Mouse (Mus musculus): ENCODE data around the gene Lrrc8b. TPM values are rescaled to one million over a fixed set of nuclear protein-coding genes. Genes with fewer than 3 reads are reported as not detected.

Lrrc8b gene
- total RNA-seq, 1 experiment: 3.4 TPM

- H3K27ac ChIP-seq (ENCODE audit: insufficient read depth, low read depth, low read length, poor library complexity, severe bottlenecking): no peak within 1 kb of the TSS
Measured at GRCm38 (mm10) chr5:105519096-105519975, 103.8 kb downstream of the Lrrc8b start, which contains the start of gene Lrrc8c. Gene Lrrc8c, plus strand, starts transcription at chr5:105519388.

GRCm38 (mm10) chr5:105519976-105520300 is 104.4 kb downstream of the Lrrc8b start:
- H3K27ac ChIP-seq (ENCODE audit: insufficient read depth, low read depth, low read length, poor library complexity, severe bottlenecking): no peak overlapping the region

More at GRCm38 (mm10) chr5:105519096-105519975, 103.8 kb downstream of the Lrrc8b start, which contains the start of gene Lrrc8c:
- Histone ChIP-seq H3K36me3 (ENCODE audit: control insufficient read depth, insufficient read depth, low read length, poor library complexity, severe bottlenecking) (no peaks in the 10 kb centered on the region), H3K4me3 (ENCODE audit: insufficient read depth in 1 of 2, low read depth in 1 of 2, low read length in 2 of 2, poor library complexity in 1 of 2, severe bottlenecking in 1 of 2) (peak within 1 kb of the TSS; percentile 68 to 98), H3K9ac (ENCODE audit: insufficient read depth, low read depth, low read length, poor library complexity, severe bottlenecking) (peak within 1 kb of the TSS; percentile 60), H3K4me1 (ENCODE audit: control insufficient read depth in 2 of 2, insufficient read depth in 2 of 2, low read length in 2 of 2, poor library complexity in 1 of 2) (no peaks in the 10 kb centered on the region), H3K9me3 (ENCODE audit: control insufficient read depth, insufficient read depth, low read depth, low read length) (no peaks in the 10 kb centered on the region)
- in situ Hi-C loops (cut with MboI; ENCODE audit: low sequenced_read_pairs in 2 of 2, unreplicated experiment in 2 of 2): no loop called here
- TF ChIP-seq MAFK (IDR thresholded peaks at IDR 0.05; ENCODE audit: insufficient read depth, low read depth, low read length): no peak
- TF ChIP-seq CHD2 (IDR thresholded peaks at IDR 0.05; ENCODE audit: low read depth, low read length): no peak
- TF ChIP-seq ZNF384 (IDR thresholded peaks at IDR 0.05; ENCODE audit: low read depth, low read length): no peak
- no peak for TF ChIP-seq ZC3H11A (IDR thresholded peaks at IDR 0.05; ENCODE audit: borderline replicate concordance, low read depth, low read length)
- no peak for TF ChIP-seq HCFC1 (IDR thresholded peaks at IDR 0.05; ENCODE audit: borderline replicate concordance, insufficient read depth, low read length)
- no peak for DNase-seq (ENCODE audit: low read depth, low spot score)

GRCm38 (mm10) chr5:105520442-105520965 is 104.9 kb downstream of the Lrrc8b start:
- in situ Hi-C loops (cut with MboI; ENCODE audit: low sequenced_read_pairs in 2 of 2, unreplicated experiment in 2 of 2): no loop called here
- DNase-seq (ENCODE audit: low read depth, low spot score): no peak
- no peak for TF ChIP-seq HCFC1 (IDR thresholded peaks at IDR 0.05; ENCODE audit: borderline replicate concordance, insufficient read depth, low read length)
- TF ChIP-seq ZNF384 (IDR thresholded peaks at IDR 0.05; ENCODE audit: low read depth, low read length): no peak
- TF ChIP-seq MAFK (IDR thresholded peaks at IDR 0.05; ENCODE audit: insufficient read depth, low read depth, low read length): no peak
- TF ChIP-seq CHD2 (IDR thresholded peaks at IDR 0.05; ENCODE audit: low read depth, low read length): no peak
- TF ChIP-seq ZC3H11A (IDR thresholded peaks at IDR 0.05; ENCODE audit: borderline replicate concordance, low read depth, low read length): no peak
- H3K4me3 ChIP-seq (ENCODE audit: insufficient read depth in 1 of 2, low read depth in 1 of 2, low read length in 2 of 2, poor library complexity in 1 of 2, severe bottlenecking in 1 of 2): 0 out of 4 replicates have a peak overlapping the region, but pooled peaks of 1 of the 2 experiments have one; percentile 98
- no peaks in the 10 kb centered on the region for H3K4me1 ChIP-seq (ENCODE audit: control insufficient read depth in 2 of 2, insufficient read depth in 2 of 2, low read length in 2 of 2, poor library complexity in 1 of 2)
- no peak overlapping the region for H3K9ac ChIP-seq (ENCODE audit: insufficient read depth, low read depth, low read length, poor library complexity, severe bottlenecking)
- H3K27ac ChIP-seq (ENCODE audit: insufficient read depth, low read depth, low read length, poor library complexity, severe bottlenecking): no peak overlapping the region
- H3K36me3 ChIP-seq (ENCODE audit: control insufficient read depth, insufficient read depth, low read length, poor library complexity, severe bottlenecking): no peaks in the 10 kb centered on the region
- H3K9me3 ChIP-seq (ENCODE audit: control insufficient read depth, insufficient read depth, low read depth, low read length): no peaks in the 10 kb centered on the region

More at GRCm38 (mm10) chr5:105519976-105520300, 104.4 kb downstream of the Lrrc8b start:
- TF ChIP-seq MAFK (IDR thresholded peaks at IDR 0.05; ENCODE audit: insufficient read depth, low read depth, low read length): no peak
- TF ChIP-seq ZNF384 (IDR thresholded peaks at IDR 0.05; ENCODE audit: low read depth, low read length): no peak
- no peak for TF ChIP-seq HCFC1 (IDR thresholded peaks at IDR 0.05; ENCODE audit: borderline replicate concordance, insufficient read depth, low read length)
- TF ChIP-seq ZC3H11A (IDR thresholded peaks at IDR 0.05; ENCODE audit: borderline replicate concordance, low read depth, low read length): no peak
- no peak for TF ChIP-seq CHD2 (IDR thresholded peaks at IDR 0.05; ENCODE audit: low read depth, low read length)
- in situ Hi-C loops (cut with MboI; ENCODE audit: low sequenced_read_pairs in 2 of 2, unreplicated experiment in 2 of 2): no loop called here
- Histone ChIP-seq H3K36me3 (ENCODE audit: control insufficient read depth, insufficient read depth, low read length, poor library complexity, severe bottlenecking) (no peaks in the 10 kb centered on the region), H3K4me1 (ENCODE audit: control insufficient read depth in 2 of 2, insufficient read depth in 2 of 2, low read length in 2 of 2, poor library complexity in 1 of 2) (no peaks in the 10 kb centered on the region), H3K4me3 (ENCODE audit: insufficient read depth in 1 of 2, low read depth in 1 of 2, low read length in 2 of 2, poor library complexity in 1 of 2, severe bottlenecking in 1 of 2) (peak overlapping the region; percentile 68 to 98), H3K9me3 (ENCODE audit: control insufficient read depth, insufficient read depth, low read depth, low read length) (no peaks in the 10 kb centered on the region), H3K9ac (ENCODE audit: insufficient read depth, low read depth, low read length, poor library complexity, severe bottlenecking) (peak overlapping the region; percentile 60)
- DNase-seq (ENCODE audit: low read depth, low spot score): no peak

- TF ChIP-seq HCFC1 (IDR thresholded peaks at IDR 0.05; ENCODE audit: borderline replicate concordance, insufficient read depth, low read length) (no peak), CHD2 (IDR thresholded peaks at IDR 0.05; ENCODE audit: low read depth, low read length) (no peak), MAFK (IDR thresholded peaks at IDR 0.05; ENCODE audit: insufficient read depth, low read depth, low read length) (no peak), ZNF384 (IDR thresholded peaks at IDR 0.05; ENCODE audit: low read depth, low read length) (no peak), ZC3H11A (IDR thresholded peaks at IDR 0.05; ENCODE audit: borderline replicate concordance, low read depth, low read length) (no peak)
- H3K4me1 ChIP-seq (ENCODE audit: control insufficient read depth in 2 of 2, insufficient read depth in 2 of 2, low read length in 2 of 2, poor library complexity in 1 of 2): no peaks in the 10 kb centered on the region
- H3K36me3 ChIP-seq (ENCODE audit: control insufficient read depth, insufficient read depth, low read length, poor library complexity, severe bottlenecking): no peaks in the 10 kb centered on the region
- no peak overlapping the region for H3K4me3 ChIP-seq (ENCODE audit: insufficient read depth in 1 of 2, low read depth in 1 of 2, low read length in 2 of 2, poor library complexity in 1 of 2, severe bottlenecking in 1 of 2)
- no peak overlapping the region for H3K9ac ChIP-seq (ENCODE audit: insufficient read depth, low read depth, low read length, poor library complexity, severe bottlenecking)
- no peak overlapping the region for H3K27ac ChIP-seq (ENCODE audit: insufficient read depth, low read depth, low read length, poor library complexity, severe bottlenecking)
- in situ Hi-C loops (cut with MboI; ENCODE audit: low sequenced_read_pairs in 2 of 2, unreplicated experiment in 2 of 2): no loop called here
- no peak for DNase-seq (ENCODE audit: low read depth, low spot score)
- no peaks in the 10 kb centered on the region for H3K9me3 ChIP-seq (ENCODE audit: control insufficient read depth, insufficient read depth, low read depth, low read length)
Measured at GRCm38 (mm10) chr5:105523452-105523851, 107.9 kb downstream of the Lrrc8b start.

All from ES-E14 (cell line).